Mouse (Mus musculus) erythroblast, embryonic 14.5 days (primary cell): ENCODE results near the gene Prkg1.

ENCODE experiments used
- GATA1 ChIP-seq: IDR thresholded peaks from 2 replicates; pipeline ENCODE4 v1.6.1; 2012; ENCODE audit warnings: low read length, inconsistent platforms, mixed read lengths
- TAL1 ChIP-seq: IDR thresholded peaks from 3 replicates; pipeline ENCODE4 v1.6.1; 2012; ENCODE audit warnings: low read length, inconsistent platforms, mixed read lengths

- TF ChIP-seq TAL1 (no peak), GATA1 (no peak)
These were observed 259.8 kb downstream of the Prkg1 start for GRCm38 (mm10) chr19:31505041-31505440.
